Mouse (Mus musculus) liver, adult 2 months (tissue): ENCODE results near the gene Bcl2l12.
A peak's percentile ranks its signal among the peaks of the same experiment; 100 is the strongest.

Experiments
- CTCF ChIP-seq: fragments of 200-500 bp; IDR thresholded peaks from 2 replicates; pipeline ENCODE4 v1.5.1; 2011; ENCODE audit warnings: low read depth, low read length, control low read depth
- POLR2A ChIP-seq: fragments of 200-500 bp; IDR thresholded peaks from 2 replicates; pipeline ENCODE4 v1.6.1; 2011; ENCODE audit warnings: low read length, control low read depth; ENCODE audit not compliant: insufficient read depth; ENCODE audit errors: extremely low read depth

GRCm38 (mm10) chr7:44985595-44986191, 12.8 kb downstream of the Bcl2l12 start:
- TF ChIP-seq CTCF = peak; percentile 24; the same call in 1 of the 2 replicates
- no peak for TF ChIP-seq POLR2A
